Mouse (Mus musculus): Measurements from ENCODE around the gene Krt18.
"Not testable (repeated sequence)": the region's sequence is repeated elsewhere in the genome, so short reads cannot be mapped to it uniquely, and the experiment has no call there.

The Krt18 gene

DNA sequence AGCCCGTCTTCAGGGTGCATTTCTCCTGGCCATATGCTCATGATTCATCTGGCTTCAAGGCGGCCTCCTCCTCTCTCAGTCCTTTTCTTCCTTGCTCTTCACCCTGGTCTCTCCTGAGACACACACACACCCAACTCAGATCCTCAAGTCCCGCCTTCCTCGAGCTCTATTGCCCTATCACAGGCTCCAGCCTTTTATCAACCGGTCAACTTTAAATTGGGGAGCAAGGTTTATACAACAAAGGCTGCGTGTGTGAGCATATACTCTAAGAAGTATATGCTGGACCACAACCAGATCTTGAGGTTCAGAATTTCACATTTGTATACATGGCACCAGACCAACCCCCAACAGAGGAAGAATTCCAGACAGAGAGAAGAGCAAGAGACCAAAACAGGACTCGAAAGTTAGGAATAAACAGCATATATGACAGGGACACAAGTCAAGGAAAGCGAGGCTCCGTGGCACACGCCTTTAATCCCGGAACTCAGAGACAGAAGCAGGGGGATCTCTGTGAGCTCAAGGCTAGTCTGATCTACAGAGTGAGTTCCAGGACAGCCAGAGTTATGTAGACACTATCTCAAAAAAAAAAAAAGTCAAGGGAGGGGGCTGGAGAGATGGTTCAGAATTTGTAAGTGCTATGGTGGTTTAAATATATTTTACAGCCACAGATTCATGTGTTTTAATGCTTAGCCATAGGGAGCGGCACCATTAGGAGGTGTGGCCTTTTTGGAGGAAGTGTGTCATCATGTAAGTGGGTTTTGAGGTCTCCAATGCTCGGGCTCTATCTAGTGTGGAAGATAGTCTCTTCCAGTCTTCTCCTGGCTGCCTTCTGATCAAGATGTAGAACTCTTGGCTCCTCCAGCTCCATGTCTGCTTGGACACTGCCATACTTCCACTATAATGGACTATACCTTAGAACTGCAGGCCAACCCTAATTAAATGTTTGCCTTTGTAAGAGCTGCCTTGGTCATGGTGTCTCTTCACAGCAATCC lies 42.8 kb downstream of the Krt18 start:
- peak; percentile 18 for DNase-seq

GRCm38 (mm10) chr15:102072963-102073558 lies 45.1 kb downstream of the Krt18 start:
- DNase-seq, result no peak

GRCm38 (mm10) chr15:102073559-102074069 lies 45.6 kb downstream of the Krt18 start, which contains the start of gene Eif4b:
Gene Eif4b, plus strand, starts transcription at chr15:102073773.
- peak; percentile 99 for DNase-seq

GRCm38 (mm10) chr15:102074070-102074731 lies 46.2 kb downstream of the Krt18 start:
- DNase-seq, result peak; percentile 75

GRCm38 (mm10) chr15:102074876-102075585 lies 47.1 kb downstream of the Krt18 start:
- DNase-seq, result no peak

- DNase-seq, result no peak
These were observed 49.2 kb downstream of the Krt18 start for GRCm38 (mm10) chr15:102077111-102077677.

- no peak for DNase-seq
These were observed 51.2 kb downstream of the Krt18 start for GRCm38 (mm10) chr15:102079221-102079620.

GRCm38 (mm10) chr15:102079924-102080323 lies 51.9 kb downstream of the Krt18 start:
- DNase-seq, result not testable (repeated sequence)

DNA sequence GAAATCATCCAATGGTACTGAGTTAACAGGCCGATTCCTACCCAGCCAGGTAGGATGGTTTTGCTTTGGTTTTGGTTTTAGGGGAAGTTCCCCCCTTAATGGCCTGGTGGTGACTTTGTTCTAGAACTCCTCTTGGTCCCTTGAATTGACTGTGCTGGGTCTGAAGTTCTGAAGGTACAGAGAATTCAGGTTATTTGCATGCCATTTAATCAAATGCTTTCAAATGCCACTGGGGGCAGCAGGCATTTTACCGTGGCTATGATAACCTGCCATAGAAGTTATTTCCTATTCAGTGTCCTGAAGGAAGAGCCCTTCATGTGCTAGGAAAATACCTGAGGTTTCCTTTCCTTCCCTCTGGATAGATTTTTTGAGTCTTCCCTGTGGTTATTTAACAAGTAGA lies 52.4 kb downstream of the Krt18 start:
- no peak for DNase-seq

Measured in liver (tissue).